Mouse (Mus musculus): Measurements from ENCODE around the gene Pkn2.

The Pkn2 gene

DNA sequence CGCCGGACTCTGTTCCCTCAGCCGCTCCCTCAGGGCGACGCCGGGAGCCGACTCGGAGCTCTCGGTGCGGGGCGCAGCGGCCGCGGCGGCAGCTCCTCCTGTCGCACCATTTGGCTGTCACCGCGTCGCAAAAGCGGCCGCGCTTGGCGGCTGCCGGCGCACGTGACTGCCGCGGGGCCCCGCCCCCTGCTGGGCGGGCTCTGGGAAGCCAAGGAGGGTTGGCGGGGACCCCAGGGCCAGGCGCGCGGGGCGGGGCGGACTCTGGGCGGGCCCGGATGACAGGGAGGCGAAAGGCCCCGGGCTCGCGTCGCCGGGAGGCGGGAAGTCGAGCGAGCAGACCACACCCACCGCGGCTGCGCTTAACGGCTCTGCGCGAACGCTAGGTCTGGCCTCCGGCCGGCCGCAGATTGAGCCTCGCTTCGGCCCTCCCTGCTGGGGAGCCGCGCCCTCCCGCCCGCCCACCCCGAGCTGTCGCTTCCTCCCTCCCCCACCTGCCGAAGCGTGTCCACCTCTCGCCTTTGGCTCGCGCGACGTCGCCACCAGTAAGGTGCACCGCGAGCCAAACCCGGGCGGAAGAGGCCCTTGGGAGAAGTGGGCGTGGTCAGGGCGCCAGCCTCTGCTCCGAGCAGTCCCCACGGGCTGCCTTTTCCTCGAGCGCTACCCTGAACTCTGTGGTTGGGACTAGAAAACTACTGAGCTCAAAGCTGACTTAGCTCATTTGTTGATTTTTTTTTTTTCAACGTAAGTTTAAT, at the start of gene Pkn2:
Gene Pkn2, minus strand, starts transcription at position 133 of the 752 bp plus-strand sequence.
- peak; percentile 98 for DNase-seq

DNA sequence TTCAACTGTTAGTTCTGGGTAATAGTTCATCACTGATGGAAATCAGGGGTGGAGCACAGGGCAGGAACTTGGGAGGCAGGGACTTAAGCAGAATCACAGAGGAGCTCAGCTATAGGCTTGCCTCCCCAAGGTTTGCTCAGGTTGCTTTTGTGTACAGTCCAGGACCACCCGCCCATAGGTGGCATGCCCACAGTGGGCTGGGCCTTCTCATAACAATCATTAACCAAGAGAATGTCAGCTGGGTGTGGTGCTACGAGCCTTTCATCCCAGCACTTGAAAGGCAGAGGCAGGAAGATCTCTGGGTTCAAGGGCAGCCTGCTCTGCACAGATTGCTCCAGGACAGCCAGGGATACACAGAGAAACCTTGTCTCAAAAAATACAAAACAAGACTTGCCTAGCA, 48.1 kb upstream of the Pkn2 start:
- no peak for DNase-seq

DNA sequence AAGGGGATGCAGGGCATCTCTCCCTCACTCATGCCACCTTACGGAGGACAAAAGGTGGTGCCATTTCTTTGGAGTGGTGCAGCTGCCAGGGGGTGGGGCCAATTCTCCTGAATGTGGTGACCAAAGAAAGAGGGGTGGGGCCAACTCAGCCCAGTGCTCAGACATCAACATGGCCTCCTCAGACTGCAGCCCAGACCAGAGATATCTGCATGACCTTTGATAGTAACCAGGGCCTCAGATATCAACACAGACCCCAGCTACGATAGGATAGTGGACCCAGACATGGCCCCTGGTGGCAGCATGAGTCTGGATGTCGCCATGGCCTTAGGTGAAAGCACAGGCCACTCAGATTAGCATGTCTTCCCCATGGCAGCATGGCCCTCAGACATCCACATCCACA, 45.5 kb upstream of the Pkn2 start:
- DNase-seq: no peak

DNA sequence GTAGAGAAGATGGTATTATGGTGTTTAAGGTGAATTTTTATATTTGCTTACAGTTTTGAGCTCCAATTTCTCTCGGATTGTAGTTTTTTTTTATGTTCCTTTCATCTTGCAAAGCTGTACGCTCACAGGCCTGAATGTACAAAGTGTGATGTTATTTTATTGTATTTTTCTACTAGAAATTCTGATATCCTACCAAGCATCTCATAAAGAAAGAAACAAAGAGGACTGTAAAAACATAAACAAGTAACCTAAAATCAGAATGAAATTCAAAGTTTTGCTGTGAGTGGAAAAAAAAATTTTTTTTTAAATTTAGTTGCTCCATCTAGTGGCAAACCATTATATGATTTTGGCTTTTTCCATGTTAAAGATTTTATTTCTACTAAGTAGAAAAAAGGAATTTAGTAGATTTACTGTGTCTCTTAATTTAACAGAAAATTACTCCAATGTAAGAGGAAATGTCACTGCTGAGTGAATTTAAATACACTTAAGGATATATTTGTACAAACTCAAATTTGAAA, 43.1 kb upstream of the Pkn2 start:
- DNase-seq: no peak

DNA sequence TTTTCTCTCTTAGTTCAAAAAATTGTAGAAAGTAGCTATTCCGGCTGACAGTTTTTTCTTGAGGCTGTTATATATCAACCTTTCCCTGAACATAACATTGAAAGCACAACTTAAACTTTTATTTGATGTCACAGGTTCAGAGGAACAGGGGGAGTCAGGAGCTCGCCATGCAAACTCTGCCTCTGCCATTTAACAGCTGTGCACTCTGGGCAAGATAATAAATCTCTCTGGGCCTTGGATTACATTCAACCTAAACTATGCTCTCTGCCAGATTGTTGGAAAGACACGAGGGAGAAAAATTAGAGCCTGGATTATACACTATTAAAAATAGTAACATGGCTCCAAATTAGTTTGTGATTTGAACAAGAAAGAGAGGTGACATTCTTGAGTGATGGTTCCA, 37.3 kb upstream of the Pkn2 start:
- no peak for DNase-seq

DNA sequence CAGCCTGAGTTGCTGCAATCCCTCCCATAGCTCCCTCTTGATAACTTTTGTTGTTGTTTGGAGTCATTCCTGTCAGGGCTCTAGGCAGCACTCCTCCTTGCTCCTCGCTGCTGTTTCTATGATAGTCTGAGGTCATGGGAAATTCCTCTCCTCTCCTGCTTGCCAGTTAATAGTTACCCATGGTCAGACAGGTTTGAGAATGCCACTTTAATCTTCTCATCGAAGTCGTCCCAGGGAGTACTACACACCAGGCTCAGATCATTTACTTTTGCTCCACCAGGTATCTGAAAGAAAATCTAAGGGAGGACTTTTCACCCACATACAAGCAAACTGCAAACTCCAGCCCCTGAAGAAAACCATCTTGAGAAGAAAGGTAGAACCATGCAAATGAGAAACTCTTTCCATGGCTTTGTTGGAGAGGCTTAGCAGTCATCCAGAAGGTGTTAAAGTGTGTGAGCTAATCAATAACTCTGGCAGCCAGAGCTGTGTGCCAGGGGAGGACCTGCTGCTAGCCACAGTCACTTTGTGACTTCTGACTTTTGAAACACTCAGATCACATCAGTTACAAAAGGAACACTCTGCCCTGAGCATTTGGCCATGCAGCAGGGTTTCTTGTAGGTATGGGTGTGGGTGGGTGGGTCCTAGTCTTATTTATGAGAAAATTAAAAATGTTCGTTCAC, 36.1 kb upstream of the Pkn2 start:
- no peak for DNase-seq

DNA sequence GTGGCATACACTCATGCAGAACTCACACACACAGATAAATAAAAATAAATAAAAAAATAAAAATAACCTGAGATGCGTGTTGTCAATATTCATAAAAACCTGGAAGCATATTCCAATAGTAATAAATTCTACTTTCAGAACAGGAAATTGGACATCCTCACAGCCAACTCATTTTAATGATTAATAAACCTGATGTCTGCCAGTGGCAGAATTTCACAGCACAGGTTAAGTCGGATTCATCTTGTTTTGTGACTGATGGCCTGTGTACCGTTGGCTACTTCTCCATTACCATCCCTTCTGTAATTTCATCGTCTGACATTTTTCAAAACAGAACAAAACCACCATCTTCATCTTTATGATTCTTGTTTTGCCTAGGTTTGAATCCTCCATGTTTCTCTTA, 35.4 kb upstream of the Pkn2 start:
- no peak for DNase-seq

DNA sequence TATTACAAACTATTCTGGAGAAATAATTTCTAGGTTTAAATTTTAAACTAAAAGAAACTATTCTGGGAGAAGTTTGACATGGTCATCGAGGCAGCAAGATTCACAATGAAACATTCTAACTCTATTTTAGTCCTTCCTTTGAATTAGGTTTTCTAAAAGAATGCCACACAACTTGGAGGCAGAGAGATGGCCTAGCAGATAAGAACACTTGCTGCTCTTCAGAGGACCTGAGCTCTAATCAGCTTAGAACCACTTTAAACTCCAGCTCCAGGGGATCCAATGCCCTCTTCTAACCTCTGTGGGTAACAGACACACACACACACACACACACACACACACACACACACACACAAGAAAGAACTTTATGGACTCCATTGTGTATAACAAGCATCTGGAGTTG, 31.5 kb upstream of the Pkn2 start:
- DNase-seq: no peak

DNA sequence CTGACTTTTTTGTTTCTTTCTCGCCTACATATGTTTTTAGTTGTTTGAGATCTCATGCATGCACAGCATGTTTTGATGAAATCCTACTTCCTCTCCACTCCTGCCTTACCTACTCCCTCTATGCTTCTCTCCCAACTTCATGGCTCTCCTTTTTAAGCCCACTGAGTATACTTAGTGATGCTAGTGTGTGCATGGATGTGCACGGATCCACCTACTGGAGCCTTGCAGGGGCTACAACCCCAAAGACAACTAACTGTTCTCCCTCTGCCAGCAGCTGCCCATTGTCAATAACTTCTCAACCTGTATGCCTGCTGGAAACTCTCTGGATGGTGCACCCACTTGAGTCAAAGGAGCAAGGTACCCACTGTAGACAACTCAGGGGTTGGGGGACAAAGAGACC, 17.9 kb upstream of the Pkn2 start:
- DNase-seq: no peak

DNA sequence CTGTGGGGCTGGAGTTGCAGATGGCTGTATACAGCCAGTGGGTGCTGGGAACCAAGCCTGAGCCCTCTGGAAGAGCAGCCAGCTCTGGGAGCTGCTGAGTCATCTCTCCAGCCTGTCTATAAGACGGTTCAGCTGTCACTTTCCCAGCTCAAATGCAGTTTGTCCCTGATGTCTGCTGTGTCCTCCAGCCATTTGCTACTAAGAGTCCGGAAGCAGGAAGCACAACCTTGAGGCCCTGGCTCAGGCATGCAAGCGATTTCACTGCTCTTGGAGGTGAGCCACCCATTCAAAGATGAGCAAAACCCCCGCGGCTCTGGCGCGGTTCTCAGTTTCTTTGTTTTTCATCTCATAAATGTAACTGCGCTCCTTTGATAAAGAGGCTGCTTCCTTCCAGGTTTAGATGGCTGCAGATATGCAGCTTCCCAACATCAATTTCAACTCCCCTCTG, 17.2 kb upstream of the Pkn2 start:
- no peak for DNase-seq

DNA sequence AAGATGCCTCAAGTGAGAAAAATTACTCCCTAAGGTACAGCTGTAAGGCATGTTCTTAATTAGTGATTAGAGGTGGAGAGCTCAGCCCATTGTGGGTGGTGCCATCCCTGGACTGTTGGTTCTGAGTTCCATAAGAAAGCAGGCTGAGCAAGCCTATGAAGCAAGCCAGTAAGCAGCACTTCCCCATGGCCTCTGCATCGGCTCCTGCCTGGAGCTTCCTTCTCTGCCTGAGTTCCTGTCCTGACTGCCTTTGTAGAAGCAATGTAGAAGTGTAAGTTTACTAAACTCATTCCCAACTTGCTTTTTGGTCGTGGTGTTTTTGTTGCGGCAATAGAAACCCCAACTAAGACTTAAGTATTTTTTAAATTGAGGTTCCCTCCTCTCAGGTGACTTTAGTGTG, 8.6 kb upstream of the Pkn2 start:
- no peak for DNase-seq

DNA sequence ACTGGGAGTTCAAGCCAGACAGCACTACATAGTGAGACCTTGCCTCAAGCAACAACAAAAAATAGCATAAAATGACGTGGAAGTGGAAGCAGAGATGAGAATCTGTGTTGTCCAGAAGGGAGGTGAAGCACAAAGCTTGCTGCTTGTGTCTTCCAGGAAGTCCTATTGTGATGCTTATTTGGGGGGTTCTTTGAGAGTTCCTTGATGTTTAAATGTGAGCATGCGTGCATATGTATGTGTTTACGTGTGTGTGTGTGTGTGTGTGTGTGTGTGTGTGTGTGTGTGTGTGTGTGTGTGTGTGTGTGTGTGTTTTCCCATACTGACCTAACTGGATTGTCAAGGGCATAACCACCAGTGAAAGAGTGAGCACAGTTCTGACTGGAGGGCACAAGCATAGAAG, 5.2 kb upstream of the Pkn2 start:
- DNase-seq: no peak

DNA sequence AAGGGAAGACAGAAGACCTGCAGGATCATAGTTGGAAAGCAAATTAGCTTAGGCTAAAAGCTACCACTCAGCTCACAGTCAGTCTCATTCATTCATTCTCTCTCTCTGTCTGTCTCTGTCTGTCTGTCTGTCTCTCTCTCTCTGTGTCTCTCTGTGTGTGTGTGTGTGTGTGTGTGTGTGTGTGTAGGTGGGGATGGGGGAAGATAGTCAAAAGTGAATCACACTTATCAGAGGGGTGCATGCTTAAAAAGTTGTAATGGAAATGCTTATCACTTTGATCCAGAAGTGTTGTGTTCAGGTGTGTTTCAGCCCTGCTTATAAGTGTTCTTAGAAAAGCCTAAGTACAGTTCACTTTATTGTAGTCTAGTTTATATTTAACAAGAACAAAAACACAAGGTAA, 2.8 kb upstream of the Pkn2 start:
- no peak for DNase-seq

DNA sequence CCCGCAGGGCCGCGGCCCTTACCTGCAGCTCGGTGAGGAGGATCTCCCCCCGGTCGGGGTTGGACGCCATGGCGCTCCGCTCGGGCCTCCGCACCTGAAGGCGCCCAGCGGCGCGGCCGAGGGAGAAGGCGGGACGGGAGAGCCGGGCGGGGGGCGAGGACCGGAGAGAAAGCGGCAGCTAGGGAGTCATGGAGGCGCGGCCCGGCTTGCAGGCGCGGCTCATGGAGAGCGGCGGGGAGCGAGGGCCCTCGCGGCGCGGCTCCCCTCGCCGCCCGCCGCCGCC, 274 bp downstream of the Pkn2 start:
- no peak for DNase-seq

DNA sequence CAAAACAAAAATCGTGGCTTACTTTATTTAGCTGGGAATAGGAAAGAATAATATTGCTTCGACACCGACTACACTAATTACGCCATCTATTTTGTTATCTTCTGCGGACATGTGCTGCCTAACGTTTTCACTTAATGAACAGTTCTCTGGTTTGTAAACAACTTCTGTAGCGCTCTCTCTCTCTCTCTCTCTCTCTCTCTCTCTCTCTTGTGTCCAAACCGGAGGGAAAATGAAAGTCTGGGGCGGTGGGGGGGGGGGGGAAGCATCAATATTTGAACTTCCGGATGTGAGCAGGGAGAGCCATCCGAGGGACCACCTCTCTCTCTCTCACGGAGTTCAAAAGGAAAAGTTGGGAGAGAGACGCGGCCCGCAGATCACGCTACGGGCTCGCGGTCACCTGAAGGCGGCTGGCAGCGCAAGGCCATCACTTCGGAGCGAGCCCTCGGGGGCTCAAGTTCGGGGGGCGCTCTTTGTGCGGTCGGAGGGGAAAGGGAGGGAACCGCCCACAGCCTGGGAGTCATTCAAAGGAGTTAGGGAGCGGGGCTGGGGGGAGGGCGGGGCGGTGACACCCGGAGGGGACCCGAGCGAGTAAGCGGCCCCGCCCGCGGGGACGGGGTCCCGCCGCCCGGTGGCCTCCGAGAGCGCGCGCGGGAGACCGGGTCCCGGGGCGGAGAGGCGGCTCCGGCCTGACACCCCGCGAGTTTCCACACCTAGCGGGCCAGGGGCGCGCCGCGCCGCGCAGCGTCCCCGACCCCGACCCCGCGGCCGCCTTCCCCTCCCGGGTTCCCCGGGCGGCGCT, 815 bp downstream of the Pkn2 start:
- DNase-seq: no peak

DNA sequence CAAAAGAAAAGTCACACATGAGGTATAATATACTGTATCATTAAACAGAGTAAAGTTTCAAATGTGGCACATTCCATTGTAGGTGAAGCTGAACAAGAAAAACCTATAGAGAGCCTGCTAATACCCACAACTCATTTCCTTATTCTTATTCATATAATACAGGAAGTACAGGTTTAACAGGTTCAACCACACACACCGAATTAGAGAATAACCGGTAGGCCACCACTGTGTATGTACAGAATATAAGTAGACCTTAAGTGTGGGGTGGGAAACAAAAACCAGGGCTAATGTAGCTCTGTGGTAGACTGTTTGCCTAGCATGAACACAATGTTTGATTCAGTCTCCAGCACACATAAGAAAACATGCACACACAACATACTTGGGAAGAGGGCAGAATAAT, 18.6 kb downstream of the Pkn2 start:
- no peak for DNase-seq

DNA sequence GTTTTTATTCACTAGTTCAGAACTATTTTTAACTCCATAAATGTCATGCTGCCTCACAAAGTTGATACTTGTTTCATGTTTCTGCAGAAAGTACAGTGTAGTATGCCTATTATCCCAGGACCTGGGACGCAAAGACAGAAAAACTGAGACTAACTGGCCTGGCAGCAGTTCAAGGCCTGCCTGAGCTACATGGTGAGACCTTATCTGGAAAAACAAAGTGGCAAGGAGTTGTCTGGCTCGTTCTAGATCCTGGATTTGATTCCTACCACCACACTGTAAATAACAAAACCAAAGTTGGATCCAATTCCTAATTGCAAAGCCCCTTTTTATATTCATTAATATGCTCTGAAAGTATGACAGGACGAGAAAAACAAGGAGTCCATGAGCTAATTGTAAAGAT, 25.0 kb downstream of the Pkn2 start:
- DNase-seq: no peak

DNA sequence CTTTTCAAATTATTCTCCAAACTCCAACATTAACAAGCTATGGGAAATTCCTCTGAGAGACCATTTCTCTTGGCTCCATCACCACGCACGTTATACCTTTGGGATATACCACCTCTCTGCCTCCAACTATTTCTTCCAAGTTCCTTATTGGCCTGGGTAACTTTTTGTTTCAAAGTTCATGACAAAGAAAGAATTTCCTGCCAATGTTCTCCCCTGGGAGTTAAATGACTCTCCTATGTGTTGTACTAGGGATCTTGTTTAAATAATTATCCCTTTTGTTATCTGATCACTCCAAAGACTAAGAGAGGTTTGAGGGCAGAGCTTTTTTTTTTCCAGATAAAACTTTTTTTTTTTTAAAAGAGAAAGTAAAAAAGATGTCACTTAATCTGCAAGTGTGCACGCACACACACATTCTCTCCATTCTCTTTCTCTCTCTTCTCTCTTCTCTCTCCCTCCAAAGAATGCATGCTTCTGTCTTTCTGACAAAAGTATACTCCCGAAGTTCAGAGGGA, 25.8 kb downstream of the Pkn2 start:
- DNase-seq: no peak

DNA sequence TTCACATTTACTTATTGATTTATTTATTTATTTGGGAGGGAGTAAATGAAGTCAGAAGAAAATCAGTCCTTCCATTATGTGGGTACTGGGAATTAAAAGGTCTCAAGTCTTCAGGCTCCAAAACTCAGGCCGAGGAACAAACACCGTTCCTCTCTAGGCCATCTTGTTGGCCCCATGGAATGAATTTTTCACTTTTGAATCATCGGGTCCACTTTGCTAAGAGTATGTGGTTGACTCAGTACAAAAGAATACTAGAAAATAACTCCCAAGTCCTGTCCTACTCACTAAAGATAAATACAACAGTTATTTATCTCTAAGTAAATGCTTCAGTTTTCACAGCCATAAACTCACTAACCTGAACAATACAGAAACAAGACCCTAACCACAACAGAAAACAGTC, 28.9 kb downstream of the Pkn2 start:
- no peak for DNase-seq

DNA sequence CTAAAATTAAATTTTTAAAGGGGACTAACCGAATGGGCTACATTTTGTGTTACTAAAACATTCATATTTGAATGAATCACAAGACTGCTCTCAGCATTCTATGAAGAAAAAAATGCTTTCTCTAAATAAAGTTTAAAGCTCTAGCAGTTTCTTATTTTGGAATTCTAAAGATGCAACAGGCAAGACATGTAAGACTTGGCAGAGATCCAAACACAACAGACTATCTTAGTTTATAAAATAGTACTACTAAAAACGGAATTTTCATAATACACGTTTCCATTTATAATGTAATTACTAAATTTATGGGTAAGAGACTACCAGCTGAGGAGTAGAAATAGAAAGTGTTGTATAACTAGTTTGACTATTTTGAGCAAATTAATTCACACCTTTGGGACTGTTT, 30.2 kb downstream of the Pkn2 start:
- DNase-seq: no peak

DNA sequence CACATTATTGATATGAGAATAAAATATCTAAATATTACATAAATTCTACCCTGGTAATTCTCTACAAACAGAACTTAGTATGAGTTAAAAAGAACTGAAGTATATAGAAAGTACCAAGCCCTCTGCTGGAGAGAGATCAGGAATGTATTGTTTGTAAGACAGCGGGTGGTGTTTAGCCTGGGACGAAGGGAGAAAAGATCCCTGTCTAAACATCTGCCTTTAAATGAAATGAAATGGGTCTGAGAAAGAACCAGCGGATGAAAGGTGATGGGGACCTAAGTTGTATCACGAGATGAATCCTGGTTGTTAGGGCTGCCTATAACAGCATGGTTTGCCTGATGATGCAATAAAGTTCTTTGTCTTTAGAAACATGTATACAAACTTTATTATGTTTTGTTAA, 41.8 kb downstream of the Pkn2 start:
- DNase-seq: no peak

DNA sequence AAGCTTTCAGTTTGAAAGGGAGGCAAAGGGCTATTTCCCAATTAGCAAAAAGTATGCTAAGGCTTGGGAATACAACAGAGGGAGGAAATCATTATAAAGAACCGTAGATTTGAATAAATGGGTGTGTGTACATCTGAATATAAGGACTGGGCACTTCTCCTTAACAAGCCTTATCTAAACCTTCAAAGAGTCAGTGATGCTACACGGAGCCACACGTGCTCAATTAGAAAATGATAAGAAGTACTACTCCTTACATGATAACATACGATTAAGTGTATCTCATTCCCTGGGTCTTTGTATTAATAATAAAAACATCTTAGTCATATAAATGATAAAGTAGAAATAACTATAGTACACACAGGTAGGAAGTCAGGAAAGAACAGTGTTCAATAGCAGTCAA, 47.0 kb downstream of the Pkn2 start:
- no peak for DNase-seq

DNA sequence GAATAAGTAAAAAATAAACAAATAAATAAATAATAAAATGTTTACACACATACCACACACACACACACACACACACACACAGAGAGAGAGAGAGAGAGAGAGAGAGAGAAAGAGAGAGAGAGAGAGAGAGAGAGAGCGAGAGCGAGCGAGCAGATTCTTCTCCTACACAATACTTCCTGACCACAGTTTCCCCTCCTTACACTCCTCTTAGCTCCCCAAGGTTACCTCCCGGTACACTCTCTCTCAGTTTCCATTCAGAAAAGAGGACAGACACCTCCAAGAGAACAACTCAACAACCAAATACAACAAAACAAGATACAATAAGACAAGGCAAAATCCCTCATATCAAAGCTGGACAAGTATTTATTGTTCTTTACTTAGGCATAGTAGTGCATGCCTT, 47.8 kb downstream of the Pkn2 start:
- DNase-seq: no peak

DNA sequence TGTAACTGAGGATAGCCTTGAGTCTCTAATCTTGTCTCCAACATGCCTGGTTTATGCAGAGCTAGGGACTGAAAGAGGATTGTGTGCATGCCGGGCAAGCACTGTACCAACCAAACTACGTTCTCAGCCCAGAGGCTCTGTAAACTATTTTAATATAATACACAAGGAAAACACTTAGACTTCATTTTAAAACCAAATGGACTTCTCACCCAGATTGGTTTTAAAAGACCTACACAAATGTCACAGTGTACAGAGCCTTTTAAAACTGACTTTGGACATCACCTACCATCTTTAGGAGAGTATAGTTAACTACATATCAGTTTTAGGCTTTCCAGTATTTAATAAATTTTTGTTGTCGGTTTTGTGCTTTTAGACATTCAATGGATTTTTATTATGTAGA, 48.9 kb downstream of the Pkn2 start:
- DNase-seq: no peak

Data from cerebellum, adult 9-11 months (tissue).